Mouse (Mus musculus): Measurements from ENCODE around the gene Git1. TPM values are rescaled to one million over a fixed set of nuclear protein-coding genes. Genes with fewer than 3 reads are reported as not detected.

Gene Git1
- total RNA-seq, 2 experiments from 2014 or later = 25.9 to 33.3 TPM

- no peak overlapping the region for H3K4me3 ChIP-seq
- H3K27ac ChIP-seq = no peak overlapping the region
- no peak for TF ChIP-seq CTCF (IDR thresholded peaks at IDR 0.05)
- intact Hi-C loops (cut with DNase I) = no loop called here
- no peak for DNase-seq
Observed at GRCm38 (mm10) chr11:77485229-77485628, 8.1 kb upstream of the Git1 start.

GRCm38 (mm10) chr11:77486798-77487197 lies 6.6 kb upstream of the Git1 start:
- TF ChIP-seq CTCF (IDR thresholded peaks at IDR 0.05) = peak; percentile 9; the same call in 1 of the 2 replicates
- intact Hi-C loops (cut with DNase I) = no loop called here
- Histone ChIP-seq H3K4me3 (no peak overlapping the region), H3K27ac (no peak overlapping the region)
- DNase-seq = no peak

- Histone ChIP-seq H3K4me3 (peak overlapping the region; percentile 90), H3K27ac (peak overlapping the region; percentile 75)
- intact Hi-C loops (cut with DNase I) = no loop called here
- TF ChIP-seq CTCF (IDR thresholded peaks at IDR 0.05) = no peak
- DNase-seq = no peak
Observed at GRCm38 (mm10) chr11:77488771-77489581, 4.4 kb upstream of the Git1 start.

- Histone ChIP-seq H3K4me3 (peak within 1 kb of the TSS; percentile 93), H3K27ac (peak within 1 kb of the TSS; percentile 97)
- TF ChIP-seq CTCF (IDR thresholded peaks at IDR 0.05) = no peak
- peak; percentile 85 for DNase-seq
- intact Hi-C loops (cut with DNase I) = no loop called here
Observed at GRCm38 (mm10) chr11:77489591-77490235, 3.6 kb upstream of the Git1 start, which contains the start of gene Ankrd13b. Gene Ankrd13b (minus strand): TSS chr11:77489678.

GRCm38 (mm10) chr11:77490451-77490850 lies 2.9 kb upstream of the Git1 start:
- intact Hi-C loops (cut with DNase I) = no loop called here
- H3K27ac ChIP-seq = peak overlapping the region; percentile 97
- peak overlapping the region; percentile 93 for H3K4me3 ChIP-seq
- no peak for TF ChIP-seq CTCF (IDR thresholded peaks at IDR 0.05)
- no peak for DNase-seq

- peak overlapping the region; percentile 93 for H3K4me3 ChIP-seq
- no peak; the same call in 1 of the 2 replicates for TF ChIP-seq CTCF (IDR thresholded peaks at IDR 0.05)
- intact Hi-C loops (cut with DNase I) = no loop called here
- peak overlapping the region; percentile 97 for H3K27ac ChIP-seq
- peak; percentile 92 for DNase-seq
Observed at GRCm38 (mm10) chr11:77491123-77491501, 2.2 kb upstream of the Git1 start.

GRCm38 (mm10) chr11:77491502-77492291 lies 1.7 kb upstream of the Git1 start:
- peak overlapping the region; percentile 97 for H3K27ac ChIP-seq
- no peak for TF ChIP-seq CTCF (IDR thresholded peaks at IDR 0.05)
- DNase-seq = peak; percentile 68
- intact Hi-C loops (cut with DNase I) = no loop called here
- peak overlapping the region; percentile 93 for H3K4me3 ChIP-seq

- intact Hi-C loops (cut with DNase I) = no loop called here
- Histone ChIP-seq H3K27ac (peak overlapping the region; percentile 97), H3K4me3 (peak overlapping the region; percentile 93)
- DNase-seq = no peak
- no peak for TF ChIP-seq CTCF (IDR thresholded peaks at IDR 0.05)
Observed at GRCm38 (mm10) chr11:77492311-77492871, 971 bp upstream of the Git1 start.

- Histone ChIP-seq H3K4me3 (peak overlapping the region; percentile 93), H3K27ac (peak overlapping the region; percentile 97)
- peak; percentile 98 for DNase-seq
- TF ChIP-seq CTCF (IDR thresholded peaks at IDR 0.05) = peak; percentile 34; the same call in 1 of the 2 replicates
- intact Hi-C loops (cut with DNase I) = no loop called here
Observed at GRCm38 (mm10) chr11:77492911-77493332, 440 bp upstream of the Git1 start.

GRCm38 (mm10) chr11:77494344-77494676 lies 948 bp downstream of the Git1 start:
- intact Hi-C loops (cut with DNase I) = no loop called here
- DNase-seq = no peak
- Histone ChIP-seq H3K27ac (peak overlapping the region; percentile 90), H3K4me3 (peak overlapping the region; percentile 93)
- no peak for TF ChIP-seq CTCF (IDR thresholded peaks at IDR 0.05)

- peak overlapping the region; percentile 93 for H3K4me3 ChIP-seq
- no peak for TF ChIP-seq CTCF (IDR thresholded peaks at IDR 0.05)
- no peak for DNase-seq
- H3K27ac ChIP-seq = peak overlapping the region; percentile 90
- intact Hi-C loops (cut with DNase I) = no loop called here
Observed at GRCm38 (mm10) chr11:77494782-77495181, 1.4 kb downstream of the Git1 start.

GRCm38 (mm10) chr11:77495507-77495906 lies 2.1 kb downstream of the Git1 start:
- intact Hi-C loops (cut with DNase I) = no loop called here

More at GRCm38 (mm10) chr11:77495507-77495906, 2.1 kb downstream of the Git1 start:
- DNase-seq = no peak
- TF ChIP-seq CTCF (IDR thresholded peaks at IDR 0.05) = no peak
- peak overlapping the region; percentile 90 for H3K27ac ChIP-seq
- peak overlapping the region; percentile 7; the same call in 1 of the 2 replicates for H3K4me3 ChIP-seq

All from gastrocnemius, adult 2 months (tissue).